Mouse (Mus musculus): ENCODE measurements around the gene Vil1. TPM values are rescaled to one million over a fixed set of nuclear protein-coding genes. Genes with fewer than 3 reads are reported as not detected.

The Vil1 gene
- total and polyA plus RNA-seq, 3 experiments: 0.13 to 1.1 (median 0.95) TPM

DNA sequence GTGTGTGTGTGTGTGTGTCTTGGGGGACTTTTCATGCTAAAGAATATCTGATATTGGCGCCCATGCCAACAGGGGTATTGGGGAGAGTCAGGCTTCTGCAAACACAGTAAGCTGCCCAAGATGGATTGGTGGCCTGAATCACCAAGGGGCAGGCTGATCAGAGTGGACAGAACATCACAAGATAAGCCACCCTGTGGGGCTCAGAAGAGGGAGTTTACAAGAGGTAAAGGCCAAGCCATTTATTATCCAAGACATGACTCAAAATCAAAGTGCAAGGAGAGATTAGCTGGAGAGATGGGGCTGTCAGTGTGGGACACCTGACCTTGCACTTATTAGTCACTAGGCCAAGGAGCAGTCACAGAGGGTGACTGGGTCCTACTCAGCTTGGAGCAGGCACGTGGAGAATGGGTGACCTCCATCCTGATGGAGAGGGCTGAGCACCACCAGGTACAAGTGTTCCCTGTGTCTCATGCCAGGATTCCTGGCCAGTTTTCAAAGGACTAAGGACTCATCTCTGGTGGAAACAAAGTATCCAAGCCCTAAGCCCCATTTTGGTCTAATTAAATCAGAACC is 2.7 kb downstream of the Vil1 start:
- peak; percentile 86 for DNase-seq

DNA sequence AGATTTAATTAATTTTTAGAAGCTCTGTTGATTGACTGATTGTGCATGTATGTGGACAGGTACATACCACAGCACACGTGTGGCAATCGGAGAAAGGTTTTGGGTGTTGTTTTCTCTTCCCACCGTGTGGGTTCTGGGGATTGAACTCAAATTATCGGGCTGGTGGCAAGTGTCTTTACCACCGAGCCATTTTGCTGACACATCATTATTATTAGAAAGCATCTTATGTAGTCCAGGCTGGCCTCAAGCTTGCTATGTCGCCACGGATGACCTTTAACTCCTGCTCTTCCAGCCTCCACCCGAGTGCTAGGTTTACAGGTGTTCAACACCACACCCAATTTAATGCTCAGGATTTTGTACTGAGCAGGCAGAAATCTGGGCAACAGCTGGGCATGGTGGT is 3.5 kb downstream of the Vil1 start:
- DNase-seq: no peak

DNA sequence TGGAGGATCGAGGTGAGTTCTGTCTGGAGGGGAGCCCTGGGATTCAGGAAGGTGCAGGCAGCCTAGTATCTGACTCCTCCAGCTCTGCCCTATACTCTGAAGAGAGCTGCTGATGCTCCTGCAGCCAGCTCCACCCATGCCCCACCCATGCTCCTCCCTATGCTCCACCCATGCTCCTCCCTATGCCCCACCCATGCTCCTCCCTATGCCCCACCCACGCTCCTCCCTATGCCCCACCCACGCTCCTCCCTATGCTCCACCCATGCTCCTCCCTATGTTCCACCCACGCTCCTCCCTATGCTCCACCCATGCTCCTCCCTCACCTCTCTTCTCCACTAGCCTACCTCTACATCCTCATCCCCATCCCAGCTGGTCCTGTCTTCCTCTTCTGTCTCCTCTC is 6.0 kb downstream of the Vil1 start:
- peak; percentile 61 for DNase-seq

DNA sequence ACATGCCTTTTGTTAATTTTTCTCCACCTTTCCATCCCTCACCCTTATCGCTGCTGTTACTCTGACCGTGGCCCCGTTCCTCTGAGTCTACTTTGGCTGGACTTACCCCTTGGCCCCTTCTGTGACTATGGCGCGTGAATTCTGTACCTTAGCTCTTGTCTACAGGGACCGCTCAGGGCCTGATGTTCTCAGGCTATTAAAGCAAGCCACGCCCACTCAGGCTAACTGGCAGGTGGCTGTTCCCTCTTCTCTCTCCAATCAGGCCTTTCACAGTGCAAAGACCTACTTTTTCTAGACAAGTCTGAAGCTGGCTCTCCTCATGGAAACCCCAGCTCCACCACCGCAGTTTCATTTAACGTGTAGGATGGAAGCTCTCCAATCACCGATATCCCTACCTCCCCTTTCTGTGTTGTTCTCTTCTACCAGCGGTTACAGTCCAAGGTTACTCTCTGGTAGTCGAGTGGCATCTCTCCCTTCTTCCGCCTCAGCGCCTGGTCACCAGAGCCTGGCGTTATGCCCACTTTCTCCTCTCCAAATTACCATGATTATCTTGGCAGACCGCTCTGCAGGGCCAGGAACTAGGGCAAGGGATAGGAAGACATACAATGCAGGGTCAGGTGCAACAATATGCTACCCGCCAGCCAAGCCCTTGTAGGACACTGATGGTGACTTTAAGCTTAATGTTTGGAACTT is 9.7 kb downstream of the Vil1 start:
- peak; percentile 84 for DNase-seq

DNA sequence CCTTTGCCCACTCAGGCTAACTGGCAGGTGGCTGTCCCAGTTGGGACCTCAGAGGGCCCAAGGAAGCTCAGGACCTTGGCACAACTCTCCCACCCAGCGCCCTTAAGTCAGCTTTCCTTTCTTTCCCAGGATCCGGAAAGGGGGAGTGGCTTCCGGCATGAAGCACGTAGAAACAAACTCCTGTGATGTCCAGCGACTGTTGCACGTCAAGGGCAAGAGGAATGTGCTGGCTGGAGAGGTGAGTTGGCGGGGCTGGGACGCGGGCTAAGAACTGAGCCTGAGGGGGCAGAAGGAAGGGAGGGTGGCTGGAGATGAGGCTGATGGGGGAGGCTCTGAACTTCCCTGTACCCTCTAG is 10.2 kb downstream of the Vil1 start:
- DNase-seq: peak; percentile 45

DNA sequence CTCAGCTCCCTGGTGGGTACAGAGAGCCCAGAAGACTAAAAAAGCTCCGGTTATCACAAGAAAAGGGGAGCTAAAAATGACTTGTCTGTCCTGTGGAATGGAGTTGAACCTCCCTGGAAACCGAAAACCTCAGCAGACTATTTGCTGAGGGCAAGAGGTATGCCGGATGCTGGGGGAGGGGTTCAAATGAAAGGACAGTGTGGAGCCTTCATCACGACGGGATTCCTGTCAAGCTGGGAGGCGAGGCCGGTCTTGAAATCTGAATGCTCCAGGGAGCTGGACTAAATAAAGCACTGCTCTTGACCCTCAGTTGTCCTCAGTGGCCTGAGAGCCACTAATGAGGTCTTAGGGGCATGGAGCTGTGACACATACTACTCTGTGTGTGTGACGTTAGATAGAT is 14.0 kb downstream of the Vil1 start:
- DNase-seq: no peak

DNA sequence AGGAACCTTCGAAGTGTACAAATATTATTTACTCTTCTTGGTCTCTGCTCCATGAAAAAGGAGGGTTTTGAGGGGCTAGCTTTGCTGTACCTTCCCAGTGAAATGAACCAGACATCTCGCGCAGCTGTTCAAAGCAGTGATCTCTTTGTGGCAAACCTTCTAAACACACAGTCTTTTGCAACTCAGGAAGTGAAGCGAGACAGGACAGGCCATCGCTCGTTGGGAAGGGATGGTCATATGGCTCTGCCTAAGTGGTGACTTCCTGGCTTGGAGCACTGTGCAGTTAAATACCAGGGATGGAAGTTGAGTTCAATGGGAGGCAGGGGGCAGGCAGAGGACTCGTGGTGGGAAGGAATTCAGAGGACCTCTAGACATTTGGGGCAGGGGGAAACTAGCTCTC is 16.7 kb downstream of the Vil1 start:
- no peak for DNase-seq

DNA sequence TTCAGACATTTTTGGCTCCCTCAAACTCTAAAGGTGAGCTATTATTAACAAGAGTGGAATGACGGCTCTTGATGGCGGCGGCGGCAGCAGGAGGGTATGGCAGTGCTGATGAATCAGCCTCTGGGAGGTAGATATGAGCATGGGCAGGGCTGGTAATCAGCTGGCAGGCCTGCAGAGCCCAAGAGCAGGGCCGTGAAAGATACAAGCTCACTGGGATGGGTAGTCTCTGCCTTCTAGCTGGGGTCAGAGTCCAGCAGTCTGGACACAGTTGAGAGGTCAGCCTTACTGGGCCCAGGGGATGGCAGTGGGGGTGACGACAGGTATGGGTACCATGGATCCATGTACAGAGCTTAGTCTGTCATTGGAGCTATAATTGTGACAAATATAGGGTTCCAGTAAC is 24.0 kb downstream of the Vil1 start:
- no peak for DNase-seq

DNA sequence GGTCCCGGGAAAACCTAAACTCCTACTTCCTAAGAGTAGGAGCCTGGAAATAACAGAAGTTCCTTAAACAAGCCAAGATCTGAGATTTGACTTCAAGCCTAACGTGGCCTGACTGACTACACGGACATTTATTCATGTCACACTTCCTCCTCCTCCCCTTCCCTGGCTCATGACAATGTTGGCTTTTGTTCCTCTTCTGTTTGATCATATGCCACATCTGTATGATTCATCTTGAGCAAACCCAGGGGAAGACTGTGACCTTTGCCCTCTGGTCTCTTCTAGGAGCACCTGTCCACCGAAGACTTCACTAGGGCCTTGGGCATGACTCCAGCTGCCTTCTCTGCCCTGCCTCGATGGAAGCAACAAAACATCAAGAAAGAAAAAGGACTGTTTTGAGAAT is 25.4 kb downstream of the Vil1 start:
- DNase-seq: no peak

DNA sequence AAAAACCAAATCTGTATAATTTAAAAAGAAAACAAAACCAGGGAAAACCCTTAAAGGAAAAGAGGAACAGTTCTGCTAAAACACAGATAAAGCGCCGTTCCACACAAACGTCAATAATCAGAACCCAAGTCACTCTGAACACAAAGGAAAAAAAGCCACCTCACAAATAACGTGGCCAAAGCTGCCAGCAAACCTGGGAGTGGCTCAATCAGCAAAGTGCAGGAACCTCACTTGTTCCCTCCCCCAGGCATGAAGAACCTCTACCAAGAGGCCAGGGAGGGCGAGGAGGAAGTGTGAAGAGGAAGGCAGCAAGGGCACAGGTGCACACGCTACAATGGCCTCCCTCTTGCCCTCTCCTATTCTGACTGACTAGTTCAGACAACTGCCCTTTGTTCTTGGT is 26.4 kb downstream of the Vil1 start:
- no peak for DNase-seq

DNA sequence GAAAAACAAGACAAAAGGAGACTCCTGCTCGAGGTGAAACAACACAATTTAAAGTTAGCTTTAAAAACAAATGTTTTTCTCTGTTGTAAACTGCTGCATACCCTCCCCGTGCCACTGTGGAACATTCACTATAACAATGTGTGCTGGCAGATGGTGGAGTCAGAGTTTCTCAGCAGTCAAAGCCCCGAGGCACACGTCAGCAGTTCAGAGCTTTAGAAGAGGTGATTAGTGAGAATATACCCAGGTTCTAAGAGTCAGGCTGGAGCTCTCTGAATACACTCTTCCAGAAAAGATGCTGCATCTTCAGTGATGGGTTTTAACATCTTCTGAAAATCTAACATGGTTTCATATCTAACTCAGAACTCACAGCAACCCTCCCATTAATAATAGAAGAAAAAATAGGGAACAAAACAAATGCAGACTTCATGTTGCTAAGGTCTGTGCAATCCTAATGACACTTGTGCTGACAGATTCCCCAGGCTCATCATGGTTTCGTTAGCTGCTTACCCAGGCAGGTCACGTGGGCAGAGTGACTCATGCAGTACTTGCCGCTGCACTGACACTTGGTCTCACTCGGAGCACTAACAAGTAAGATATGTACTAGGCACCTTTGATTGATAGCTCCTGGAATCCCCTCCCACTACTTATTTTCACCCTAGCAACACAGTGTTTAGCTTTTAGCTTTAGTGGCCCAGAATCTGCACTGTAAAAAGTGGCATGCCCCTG is 28.7 kb downstream of the Vil1 start:
- DNase-seq: peak; percentile 91

DNA sequence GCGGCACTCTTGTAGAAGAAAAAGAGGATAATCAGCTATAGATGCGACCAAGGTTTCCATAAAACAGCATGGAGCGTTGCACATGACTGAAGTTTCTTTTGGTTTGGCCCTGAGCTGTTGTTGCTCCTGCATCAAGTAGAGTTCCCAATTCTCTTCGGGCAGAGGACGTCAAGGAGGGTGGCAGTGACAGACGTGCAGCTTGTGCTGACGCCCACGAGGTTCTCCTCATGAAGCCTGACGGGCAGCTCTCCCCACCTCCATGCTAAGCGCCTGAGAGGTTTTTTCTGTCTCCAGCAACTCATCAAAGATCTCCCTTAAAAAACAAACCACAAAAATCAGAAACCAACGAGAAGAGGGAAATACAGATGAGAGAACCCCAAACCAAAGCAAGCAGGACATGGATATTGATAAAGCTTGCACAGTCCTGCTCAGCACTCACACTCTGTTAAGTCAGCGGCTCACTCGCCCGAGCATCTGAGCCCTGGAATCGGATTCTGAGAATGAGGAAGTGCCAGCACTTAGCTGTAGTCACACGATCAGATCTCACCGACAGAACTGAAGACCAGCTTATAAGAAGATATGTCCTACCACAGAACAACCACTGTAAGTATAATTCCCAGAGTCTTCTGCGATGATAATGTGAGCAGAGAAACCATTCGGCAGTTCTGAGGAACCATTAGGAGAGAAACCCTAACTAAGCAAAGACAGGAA is 30.1 kb downstream of the Vil1 start:
- no peak for DNase-seq

DNA sequence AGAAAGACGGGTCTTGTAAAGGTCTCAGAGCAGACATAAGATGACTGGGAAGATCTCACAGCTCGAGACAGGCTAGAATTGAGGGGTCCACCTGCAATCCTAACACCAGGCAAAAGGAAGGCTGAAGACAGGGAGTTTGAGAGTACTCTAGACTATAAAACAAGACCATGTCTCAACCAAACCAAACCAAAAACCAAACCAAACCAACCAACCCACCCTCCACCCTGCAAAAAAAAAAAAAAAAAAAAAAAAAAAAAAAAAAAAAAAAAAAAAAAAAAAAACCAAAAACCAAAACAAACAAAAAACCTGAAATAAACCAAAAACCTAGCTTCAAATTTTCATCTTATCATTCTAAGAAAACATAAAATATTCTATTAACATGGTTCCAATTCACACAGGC is 35.4 kb downstream of the Vil1 start:
- no peak for DNase-seq

DNA sequence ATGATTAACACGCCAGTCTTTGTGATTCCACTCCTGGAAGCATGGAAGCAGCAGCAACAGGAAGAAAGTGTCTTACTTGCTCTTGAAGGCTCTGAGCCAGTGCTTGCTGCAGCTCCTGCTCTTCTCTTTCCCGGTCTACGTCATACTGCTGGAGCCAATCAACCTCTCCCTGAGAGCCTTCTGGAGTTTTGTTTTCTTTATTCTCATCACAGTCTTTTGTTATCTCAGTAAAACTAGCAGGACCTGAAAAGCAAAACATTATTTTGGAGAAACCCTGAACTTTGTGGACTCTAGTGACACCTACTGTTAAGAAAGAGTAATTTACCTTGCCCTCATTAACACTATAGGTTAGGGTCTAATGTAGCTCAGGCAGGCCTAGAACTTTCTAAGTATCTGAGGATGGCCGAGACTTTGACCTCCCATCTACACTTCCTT is 43.5 kb downstream of the Vil1 start:
- DNase-seq: peak; percentile 36

DNA sequence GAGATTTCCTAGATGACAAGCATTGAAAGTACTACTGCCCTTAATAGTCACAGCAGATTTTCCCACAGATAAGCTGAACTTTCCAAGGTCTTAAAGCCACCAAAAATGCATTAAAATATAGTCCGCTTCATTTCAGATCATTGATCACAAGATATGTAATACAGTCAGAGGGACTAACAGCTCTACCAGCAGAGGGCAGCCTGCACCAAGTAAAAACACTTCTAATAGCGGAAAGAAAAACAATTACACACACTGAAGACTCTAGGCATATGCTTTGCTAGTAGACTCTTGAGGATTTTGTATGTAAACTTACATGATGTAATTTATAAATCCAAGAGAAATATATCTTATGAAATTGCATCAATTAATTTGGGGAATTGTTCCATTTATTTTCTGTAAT is 51.1 kb downstream of the Vil1 start:
- peak; percentile 46 for DNase-seq

Small RNAs within 50 kb of the gene (microRNA-seq; reads per million reads assigned to microRNA genes)
- gene Mir26b: 19,591 to 21,248 reads per million in 2 experiments

Other genes with a start within 250 kb of the Vil1 start
- gene Cxcr1, start 214.7 kb upstream of the Vil1 start, total RNA-seq (2021): not detected
- not detected in 2 replicates for gene Cxcr1, start 214.7 kb upstream of the Vil1 start, polyA plus RNA-seq (2012; rRNA removed)
- 100 to 1,000 TPM; 180 to 191 TPM for gene Arpc2, start 173.3 kb upstream of the Vil1 start, total RNA-seq (2021)
- 108 and 124 TPM in 2 replicates for gene Arpc2, start 173.3 kb upstream of the Vil1 start, polyA plus RNA-seq (2012; rRNA removed)
- not detected for gene Gpbar1, start 130.8 kb upstream of the Vil1 start, total RNA-seq (2021)
- 0.43 TPM in 1 of 2 replicates, not detected in the other for gene Gpbar1, start 130.8 kb upstream of the Vil1 start, polyA plus RNA-seq (2012; rRNA removed)
- 100 to 1,000 TPM; 144 to 177 TPM for gene Aamp, start 124.6 kb upstream of the Vil1 start, total RNA-seq (2021)
- gene Aamp, start 124.6 kb upstream of the Vil1 start, polyA plus RNA-seq (2012; rRNA removed): 180 and 188 TPM in 2 replicates
- gene Pnkd, start 124.4 kb upstream of the Vil1 start, total RNA-seq (2021): 10 to 100 TPM; 61.1 to 85.1 TPM
- gene Pnkd, start 124.4 kb upstream of the Vil1 start, polyA plus RNA-seq (2012; rRNA removed): 92.9 and 106 TPM in 2 replicates
- gene Tmbim1, start 103.8 kb upstream of the Vil1 start, total RNA-seq (2021): 100 to 1,000 TPM in 1 of 2 experiments, 10 to 100 TPM in 1; 98.3 to 115 TPM
- gene Tmbim1, start 103.8 kb upstream of the Vil1 start, polyA plus RNA-seq (2012; rRNA removed): 834 and 852 TPM in 2 replicates
- under 1 TPM; 0.29 to 0.69 TPM for gene Catip, start 47.3 kb upstream of the Vil1 start, total RNA-seq (2021)
- gene Catip, start 47.3 kb upstream of the Vil1 start, polyA plus RNA-seq (2012; rRNA removed): 0.24 and 0.51 TPM in 2 replicates
- gene Slc11a1, start 34.2 kb upstream of the Vil1 start, total RNA-seq (2021): 10 to 100 TPM; 13.1 to 16.3 TPM
- 39.4 and 50.7 TPM in 2 replicates for gene Slc11a1, start 34.2 kb upstream of the Vil1 start, polyA plus RNA-seq (2012; rRNA removed)
- gene Ctdsp1, start 17.9 kb upstream of the Vil1 start, total RNA-seq (2021): 100 to 1,000 TPM; 169 to 172 TPM
- 195 and 226 TPM in 2 replicates for gene Ctdsp1, start 17.9 kb upstream of the Vil1 start, polyA plus RNA-seq (2012; rRNA removed)
- gene Cnot9, start 96.7 kb downstream of the Vil1 start, total RNA-seq (2021): 10 to 100 TPM; 24.0 to 26.7 TPM
- 8.4 and 10.1 TPM in 2 replicates for gene Cnot9, start 96.7 kb downstream of the Vil1 start, polyA plus RNA-seq (2012; rRNA removed)
- under 1 TPM; 0.37 to 0.79 TPM for gene Plcd4, start 133.5 kb downstream of the Vil1 start, total RNA-seq (2021)
- gene Plcd4, start 133.5 kb downstream of the Vil1 start, polyA plus RNA-seq (2012; rRNA removed): 0.07 and 0.11 TPM in 2 replicates
- gene Usp37, start 134.9 kb downstream of the Vil1 start, total RNA-seq (2021): 10 to 100 TPM; 13.3 to 15.0 TPM
- gene Usp37, start 134.9 kb downstream of the Vil1 start, polyA plus RNA-seq (2012; rRNA removed): 2.5 and 4.3 TPM in 2 replicates
- 10 to 100 TPM; 13.5 to 16.3 TPM for gene Zfp142, start 178.9 kb downstream of the Vil1 start, total RNA-seq (2021)
- 13.2 and 14.6 TPM in 2 replicates for gene Zfp142, start 178.9 kb downstream of the Vil1 start, polyA plus RNA-seq (2012; rRNA removed)
- 10 to 100 TPM; 31.4 to 32.1 TPM for gene Bcs1l, start 178.9 kb downstream of the Vil1 start, total RNA-seq (2021)
- gene Bcs1l, start 178.9 kb downstream of the Vil1 start, polyA plus RNA-seq (2012; rRNA removed): 13.2 and 16.7 TPM in 2 replicates
- 10 to 100 TPM; 49.8 to 70.2 TPM for gene Rnf25, start 192.0 kb downstream of the Vil1 start, total RNA-seq (2021)
- 28.3 and 29.5 TPM in 2 replicates for gene Rnf25, start 192.0 kb downstream of the Vil1 start, polyA plus RNA-seq (2012; rRNA removed)
- 1 to 10 TPM; 3.9 to 4.3 TPM for gene Stk36, start 192.1 kb downstream of the Vil1 start, total RNA-seq (2021)
- 7.4 and 10.0 TPM in 2 replicates for gene Stk36, start 192.1 kb downstream of the Vil1 start, polyA plus RNA-seq (2012; rRNA removed)

Data from adrenal gland, adult 2 months (tissue).